Comparison of ENCODE assay signal across 9 mouse cellular contexts in the genomic region with DNA sequence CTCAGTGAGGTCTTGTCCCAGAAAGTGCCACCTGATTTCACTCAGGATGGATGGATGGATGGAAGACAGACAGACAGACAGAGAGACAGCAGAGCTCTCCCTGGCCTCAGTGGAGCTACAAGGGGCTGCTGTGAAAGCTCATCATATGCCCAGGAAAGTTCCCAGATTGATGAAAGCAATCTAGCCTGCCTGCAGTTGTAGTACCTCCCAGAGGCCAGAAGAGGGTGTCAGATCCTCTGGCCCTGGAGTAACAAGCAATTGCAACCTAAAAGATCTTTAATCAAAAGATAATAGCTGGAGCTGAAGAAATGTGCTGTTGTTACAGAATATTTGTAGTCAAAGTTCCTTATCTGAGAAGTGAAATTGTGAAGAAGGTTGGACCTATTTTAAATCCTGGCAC. TPM values are rescaled to one million over a fixed set of nuclear protein-coding genes. Genes with fewer than 3 reads are reported as not detected.
DNase-seq lines count a peak whose midpoint lies in the region; ATAC-seq lines count a peak whose summit lies in the region.
"Had no signal": no experiment of that assay in that cellular context is flagged by ENCODE, and none has a peak within 500 bp of the region (broad histone marks: within the 10 kb centered on the region; RNA-seq: fewer than 3 reads in every experiment).

No protein-coding gene starts in this region.

- no peak overlapping the region for H3K4me2 ChIP-seq in kidney, embryonic 16.5 days (replicated peaks; ENCODE audit: low read depth, low read length)
- H3K4me2 ChIP-seq: limb, embryonic 15.5 days had no signal

- no peak overlapping the region for H3K27ac ChIP-seq in kidney, embryonic 16.5 days (ENCODE audit: low read length)
- H3K27ac ChIP-seq: limb, embryonic 15.5 days had no signal

- no peaks in the 10 kb centered on the region for H3K4me1 ChIP-seq in kidney, embryonic 16.5 days (ENCODE audit: insufficient read depth, low read length)
- H3K4me1 ChIP-seq: limb, embryonic 15.5 days had no signal

- H3K9me3 ChIP-seq in kidney, embryonic 16.5 days (ENCODE audit: low read length): no peaks in the 10 kb centered on the region
- H3K9me3 ChIP-seq: limb, embryonic 15.5 days had no signal

- no peak for ATAC-seq in kidney, embryonic 16.5 days (ENCODE audit: low FRiP score, low TSS enrichment)
- ATAC-seq in CD4-positive, CD25-positive, alpha-beta regulatory T cell, adult 4 months: peak; percentile 64
- 0 out of 2 replicates have a peak, but pooled peaks have one; percentile 61 for ATAC-seq in erythroblast, adult 5-6 weeks (replicated peaks; ENCODE audit: low FRiP score, poor library complexity, severe bottlenecking)
- ATAC-seq in monocyte, adult 5-6 weeks (replicated peaks; ENCODE audit: insufficient number of reproducible peaks, low FRiP score, low TSS enrichment, poor library complexity, severe bottlenecking): 0 out of 2 replicates have a peak, but pooled peaks have one; percentile 47

- no peak overlapping the region for H3K9ac ChIP-seq in kidney, embryonic 16.5 days (replicated peaks; ENCODE audit: low read length)
- H3K9ac ChIP-seq: limb, embryonic 15.5 days had no signal

- peaks cover 21% of the 10 kb centered on the region; the same call in 1 of the 2 replicates for H3K36me3 ChIP-seq in kidney, embryonic 16.5 days (ENCODE audit: insufficient read depth, low read length)

- H3K27me3 ChIP-seq in kidney, embryonic 16.5 days (ENCODE audit: insufficient read depth, low read length): no peaks in the 10 kb centered on the region
- H3K27me3 ChIP-seq: limb, embryonic 15.5 days had no signal

- no peak overlapping the region for H3K4me3 ChIP-seq in kidney, embryonic 16.5 days (ENCODE audit: low read length)
- H3K4me3 ChIP-seq: limb, embryonic 15.5 days had no signal

- peak; percentile 38 for DNase-seq in kidney, adult 18-20 months
- DNase-seq in T-cell, adult 2 months (ENCODE audit: low spot score): peak; percentile 32
- DNase-seq in gastrocnemius, postnatal 10 days: no peak
- no peak for DNase-seq in c-Kit-positive CD71-positive TER-119-positive erythroid progenitor cells, embryonic 14.5 days (ENCODE audit: low spot score)

RNA-seq across cellular contexts. Expression of a gene that starts 15.3 kb away (rescaled TPM):
- 3.4 and 3.6 TPM in 2 replicates for polyA plus RNA-seq in kidney, embryonic 16.5 days (2015; fragmentation: Nextera tagmentation; extraction: Ambion mirVana)
- polyA plus RNA-seq in CD4-positive, CD25-positive, alpha-beta regulatory T cell, adult 4 months (2017; shearing (Covaris generic)): under 1 TPM in 1 of 2 experiments, not detected in 1; 0.27 TPM
- not detected in 2 replicates for total RNA-seq in erythroblast, adult 5-6 weeks (2015; ENCODE audit: low replicate concordance)
- total RNA-seq in erythroblast, adult 5-6 weeks (2017; ENCODE audit: low replicate concordance): not detected in 2 replicates
- not detected in 3 replicates for total RNA-seq in monocyte, adult 5-6 weeks (2017)
- under 1 TPM; 0.27 to 0.28 TPM for total RNA-seq in gastrocnemius, postnatal 10 days (2021)

RNA-seq across cellular contexts. Expression of a gene that starts 22.3 kb away (rescaled TPM):
- 77.6 and 78.5 TPM in 2 replicates for polyA plus RNA-seq in kidney, embryonic 16.5 days (2015; fragmentation: Nextera tagmentation; extraction: Ambion mirVana)
- polyA plus RNA-seq in CD4-positive, CD25-positive, alpha-beta regulatory T cell, adult 4 months (2017; shearing (Covaris generic)): 10 to 100 TPM; 20.2 to 24.2 TPM
- total RNA-seq in erythroblast, adult 5-6 weeks (2015; ENCODE audit: low replicate concordance): 7.7 and 16.3 TPM in 2 replicates
- 8.1 and 16.1 TPM in 2 replicates for total RNA-seq in erythroblast, adult 5-6 weeks (2017; ENCODE audit: low replicate concordance)
- total RNA-seq in monocyte, adult 5-6 weeks (2017): 14.8 to 29.1 TPM (median 28.5 TPM) in 3 replicates
- total RNA-seq in gastrocnemius, postnatal 10 days (2021): 10 to 100 TPM; 24.4 to 26.7 TPM

RNA-seq across cellular contexts. Expression of a gene that starts 34.4 kb away (rescaled TPM):
- 102 and 113 TPM in 2 replicates for polyA plus RNA-seq in kidney, embryonic 16.5 days (2015; fragmentation: Nextera tagmentation; extraction: Ambion mirVana)
- polyA plus RNA-seq in CD4-positive, CD25-positive, alpha-beta regulatory T cell, adult 4 months (2017; shearing (Covaris generic)): 10 to 100 TPM; 53.9 to 68.8 TPM
- 5.2 and 26.1 TPM in 2 replicates for total RNA-seq in erythroblast, adult 5-6 weeks (2015; ENCODE audit: low replicate concordance)
- 10.3 and 22.4 TPM in 2 replicates for total RNA-seq in erythroblast, adult 5-6 weeks (2017; ENCODE audit: low replicate concordance)
- total RNA-seq in monocyte, adult 5-6 weeks (2017): 31.4 to 51.0 TPM (median 39.1 TPM) in 3 replicates
- total RNA-seq in gastrocnemius, postnatal 10 days (2021): 10 to 100 TPM; 27.1 to 39.5 TPM

RNA-seq across cellular contexts. Expression of a gene that starts 56.8 kb away (rescaled TPM):
- 61.1 and 61.5 TPM in 2 replicates for polyA plus RNA-seq in kidney, embryonic 16.5 days (2015; fragmentation: Nextera tagmentation; extraction: Ambion mirVana)
- 10 to 100 TPM; 66.1 to 98.7 TPM for polyA plus RNA-seq in CD4-positive, CD25-positive, alpha-beta regulatory T cell, adult 4 months (2017; shearing (Covaris generic))
- 9.8 and 11.9 TPM in 2 replicates for total RNA-seq in erythroblast, adult 5-6 weeks (2015; ENCODE audit: low replicate concordance)
- total RNA-seq in erythroblast, adult 5-6 weeks (2017; ENCODE audit: low replicate concordance): 3.8 and 7.7 TPM in 2 replicates
- 9.9 to 29.7 TPM (median 10.0 TPM) in 3 replicates for total RNA-seq in monocyte, adult 5-6 weeks (2017)
- total RNA-seq in gastrocnemius, postnatal 10 days (2021): 10 to 100 TPM; 14.7 to 15.0 TPM

Comparison
In these comparisons a context has a peak if more than half of its experiments do, and no peak if none do; other contexts are left out.
1. DNase-seq: peak in kidney, adult 18-20 months (single experiment) and T-cell, adult 2 months (single experiment); none in gastrocnemius, postnatal 10 days (single experiment) and c-Kit-positive CD71-positive TER-119-positive erythroid progenitor cells, embryonic 14.5 days (single experiment).